Mouse (Mus musculus): ENCODE results near the gene Anp32e.
"Not testable (repeated sequence)": the region's sequence is repeated elsewhere in the genome, so short reads cannot be mapped to it uniquely, and the experiment has no call there.

Gene Anp32e

DNA sequence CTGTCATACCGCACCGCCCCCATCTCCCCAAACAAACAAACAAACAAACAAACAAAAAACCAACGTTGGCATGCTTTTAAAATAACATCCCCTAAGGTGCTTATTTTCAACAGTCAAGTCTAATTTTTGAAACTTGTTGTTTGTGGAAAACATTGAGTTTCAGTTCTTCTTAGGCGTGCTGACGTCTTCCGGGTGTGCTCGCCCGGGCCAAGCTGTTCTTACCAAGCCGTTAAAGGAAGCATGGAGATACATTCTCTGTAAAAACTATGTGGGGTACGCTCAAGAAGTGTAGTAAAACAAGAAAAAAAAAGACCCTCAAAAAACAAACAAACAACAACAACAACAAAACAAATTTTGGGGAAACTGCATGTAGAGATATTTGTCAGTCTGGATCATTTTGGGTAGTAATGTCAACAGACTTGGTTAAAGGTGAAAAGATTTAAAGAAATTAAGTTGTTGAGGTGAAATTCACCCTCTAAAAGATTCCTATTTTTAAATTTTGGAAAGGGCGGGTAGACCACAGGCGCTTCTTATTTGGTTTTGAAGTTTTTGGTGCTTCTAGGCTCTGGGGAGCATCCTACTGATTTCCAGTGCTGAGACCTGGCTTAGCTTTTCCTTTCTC is 43.3 kb downstream of the Anp32e start:
- in situ Hi-C loops (cut with MseI, MboI): no loop called here

DNA sequence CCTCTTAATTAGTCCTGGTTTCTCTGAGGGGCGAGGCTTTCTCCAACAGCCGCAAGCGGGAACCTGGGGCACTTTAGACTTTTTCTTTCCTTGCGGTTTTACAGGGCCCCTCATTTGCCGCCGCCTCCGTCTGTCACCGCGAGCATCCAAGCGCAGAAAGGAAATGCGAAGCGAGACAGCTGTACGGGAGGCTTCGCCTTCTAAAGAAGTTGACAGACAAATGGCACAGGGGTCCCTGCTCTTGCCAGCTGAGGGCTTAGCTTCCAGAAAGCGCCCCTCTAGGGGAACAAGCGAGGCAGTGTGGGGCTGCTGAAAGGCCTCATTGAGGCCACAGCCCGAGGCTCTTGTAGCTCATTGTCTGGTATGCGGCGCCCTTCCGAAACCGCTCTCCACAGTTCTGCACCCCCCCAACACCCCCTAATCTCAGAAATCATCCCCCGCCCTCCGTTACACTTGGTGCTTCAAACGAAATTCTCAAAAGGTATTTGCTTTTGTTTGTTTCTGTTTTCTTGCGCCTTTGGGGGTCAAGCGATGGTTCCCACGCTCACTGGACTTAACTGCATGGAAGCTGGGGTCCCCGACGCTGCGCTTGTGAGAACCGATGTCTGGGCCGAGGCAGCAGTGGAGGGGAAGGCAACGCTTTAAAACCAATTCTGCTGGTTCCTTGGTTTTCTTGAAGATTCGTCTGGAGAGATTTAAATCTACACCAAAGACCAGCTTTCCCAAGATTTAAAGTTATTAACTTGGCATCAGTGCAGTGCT is 44.0 kb downstream of the Anp32e start:
- in situ Hi-C loops (cut with MseI, MboI): no loop called here

- in situ Hi-C loops (cut with MseI, MboI): no loop called here
Observed at GRCm38 (mm10) chr3:95977079-95977478, 48.0 kb downstream of the Anp32e start.

DNA sequence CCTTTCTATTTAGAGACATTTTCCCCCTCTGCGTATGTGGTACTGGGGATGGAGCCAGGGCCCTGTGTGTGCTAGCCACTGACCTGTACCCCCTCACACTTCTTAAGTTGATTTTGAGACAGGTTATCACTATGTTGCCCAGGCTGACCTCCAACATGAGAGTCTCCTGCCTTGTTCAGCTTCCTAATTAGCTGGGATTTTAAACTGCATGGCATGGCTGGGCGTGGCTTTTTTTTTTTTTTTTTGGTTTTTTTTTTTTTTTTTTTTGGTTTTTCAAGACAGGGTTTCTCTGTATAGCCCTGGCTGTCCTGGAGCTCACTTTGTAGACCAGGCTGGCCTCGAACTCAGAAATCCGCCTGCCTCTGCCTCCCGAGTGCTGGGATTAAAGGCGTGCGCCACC is 48.5 kb downstream of the Anp32e start:
- in situ Hi-C loops (cut with MseI, MboI): not testable (repeated sequence)

GRCm38 (mm10) chr3:95978265-95978664 is 49.2 kb downstream of the Anp32e start:
- in situ Hi-C loops (cut with MseI, MboI): no loop called here

DNA sequence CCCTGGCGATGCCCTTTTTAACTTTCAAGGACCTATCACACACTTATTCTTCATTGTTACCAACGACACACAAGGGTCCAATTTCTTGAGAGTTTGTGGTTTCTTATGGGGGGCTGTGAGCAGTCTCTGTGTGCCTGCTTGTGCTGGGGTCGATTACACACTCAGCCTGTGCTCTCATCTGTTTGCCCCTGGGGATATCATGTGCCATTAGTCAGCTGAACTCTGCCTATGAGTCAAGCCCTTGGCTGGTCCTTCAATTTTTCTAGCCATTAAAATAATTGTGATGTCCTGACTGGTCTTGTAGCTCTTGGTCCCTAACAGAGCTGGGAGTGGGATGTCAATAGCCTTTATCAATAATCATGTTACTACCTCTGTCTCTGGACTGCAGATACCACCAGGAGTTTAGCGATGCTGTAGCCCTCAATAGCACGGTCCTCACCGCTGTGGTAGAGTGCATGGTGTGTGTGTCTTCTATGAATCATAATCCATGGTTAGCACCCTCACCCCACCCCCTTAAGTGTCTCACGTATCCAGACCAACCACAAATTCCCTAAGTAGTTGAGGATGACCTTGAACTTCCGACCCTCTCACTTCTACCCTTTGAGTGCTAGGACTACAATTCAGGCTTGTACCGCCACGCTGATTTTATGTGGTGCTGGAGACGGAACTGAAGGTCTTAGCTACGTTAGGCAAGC is 51.4 kb downstream of the Anp32e start:
- in situ Hi-C loops (cut with MseI, MboI): no loop called here

DNA sequence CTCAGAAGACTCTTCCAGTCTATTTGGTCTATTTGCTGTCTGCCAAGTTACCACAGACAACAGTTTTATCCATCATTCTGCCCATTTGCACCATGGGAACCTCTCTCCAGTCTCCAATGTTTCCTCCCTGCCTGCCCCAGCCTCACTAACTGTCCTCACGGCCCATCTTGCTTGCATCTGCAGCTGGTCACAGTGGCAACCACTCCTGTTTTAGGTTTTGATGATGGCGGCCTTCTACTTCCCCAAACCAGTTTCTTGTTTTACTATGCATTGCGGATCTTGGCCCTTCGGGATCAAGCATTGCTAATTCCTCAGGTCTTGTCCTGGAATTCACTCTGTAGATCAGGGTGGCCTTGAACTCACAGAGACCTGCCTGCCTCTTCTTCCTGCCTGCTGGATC is 53.1 kb downstream of the Anp32e start:
- in situ Hi-C loops (cut with MseI, MboI): no loop called here

- in situ Hi-C loops (cut with MseI, MboI): no loop called here
Observed at GRCm38 (mm10) chr3:95985209-95986000, 56.4 kb downstream of the Anp32e start.

- in situ Hi-C loops (cut with MseI, MboI): no loop called here
Observed at GRCm38 (mm10) chr3:95986001-95986622, 57.1 kb downstream of the Anp32e start.

GRCm38 (mm10) chr3:95986984-95987383 is 57.9 kb downstream of the Anp32e start:
- in situ Hi-C loops (cut with MseI, MboI): no loop called here

DNA sequence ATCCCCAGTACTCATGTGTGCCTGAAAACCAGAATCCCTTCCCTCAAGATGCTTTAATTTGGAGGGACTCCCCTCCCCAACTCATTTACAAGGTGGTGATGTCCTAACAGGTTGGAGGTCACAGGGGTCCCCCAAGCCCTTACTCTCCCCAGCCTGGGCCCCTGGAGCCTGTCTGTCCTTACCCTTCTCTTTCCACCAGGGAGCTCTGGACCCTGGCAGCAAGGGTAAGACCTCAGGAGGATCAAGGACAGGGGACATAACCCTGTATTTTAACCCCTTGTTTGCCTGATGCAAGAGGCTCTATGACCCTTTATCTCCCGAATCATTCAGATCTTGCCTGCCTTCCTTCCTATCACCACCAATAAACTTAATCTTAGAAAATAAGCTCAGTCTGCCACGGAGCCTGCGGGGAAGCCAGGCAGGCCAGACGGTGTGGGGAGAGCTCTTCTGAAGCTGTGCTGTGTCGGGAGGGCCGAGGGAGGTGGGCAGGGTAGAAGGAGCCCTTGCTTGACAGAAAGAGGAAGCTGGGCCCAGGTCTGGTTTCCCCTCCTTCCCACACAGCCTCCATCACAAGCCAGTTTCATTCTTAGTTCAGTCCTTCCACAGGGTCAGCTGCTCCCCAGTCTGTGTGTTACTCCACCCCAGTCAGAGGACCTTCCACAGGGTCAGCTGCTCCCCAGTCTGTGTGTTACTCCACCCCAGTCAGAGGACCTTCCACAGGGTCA is 58.5 kb downstream of the Anp32e start:
- in situ Hi-C loops (cut with MseI, MboI): no loop called here

GRCm38 (mm10) chr3:95988138-95988537 is 59.1 kb downstream of the Anp32e start:
- in situ Hi-C loops (cut with MseI, MboI): no loop called here

DNA sequence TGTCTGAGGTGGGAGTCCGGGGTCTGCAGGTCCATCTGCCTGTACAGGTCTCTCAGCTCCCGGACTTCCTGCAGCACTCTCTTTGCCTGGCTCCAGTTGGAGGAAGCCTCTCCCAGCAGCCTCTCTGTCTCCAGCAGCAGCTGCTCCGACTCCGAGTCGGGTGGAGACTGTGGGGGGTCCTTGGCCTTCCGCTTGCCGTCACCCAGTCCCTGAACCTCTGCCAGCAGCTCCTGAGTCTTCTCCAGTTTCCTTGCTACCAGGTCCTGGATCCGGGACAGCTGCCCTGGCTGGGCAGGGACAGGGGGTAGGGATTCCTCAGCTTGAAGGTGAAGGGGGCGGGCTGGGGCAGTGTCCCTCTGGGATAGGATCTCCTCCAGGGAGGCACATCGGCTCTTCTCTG is 59.9 kb downstream of the Anp32e start:
- in situ Hi-C loops (cut with MseI, MboI): no loop called here

GRCm38 (mm10) chr3:95990413-95990941 is 61.4 kb downstream of the Anp32e start:
- in situ Hi-C loops (cut with MseI, MboI): no loop called here

- in situ Hi-C loops (cut with MseI, MboI): no loop called here
Observed at GRCm38 (mm10) chr3:95992990-95993603, 64.1 kb downstream of the Anp32e start.

DNA sequence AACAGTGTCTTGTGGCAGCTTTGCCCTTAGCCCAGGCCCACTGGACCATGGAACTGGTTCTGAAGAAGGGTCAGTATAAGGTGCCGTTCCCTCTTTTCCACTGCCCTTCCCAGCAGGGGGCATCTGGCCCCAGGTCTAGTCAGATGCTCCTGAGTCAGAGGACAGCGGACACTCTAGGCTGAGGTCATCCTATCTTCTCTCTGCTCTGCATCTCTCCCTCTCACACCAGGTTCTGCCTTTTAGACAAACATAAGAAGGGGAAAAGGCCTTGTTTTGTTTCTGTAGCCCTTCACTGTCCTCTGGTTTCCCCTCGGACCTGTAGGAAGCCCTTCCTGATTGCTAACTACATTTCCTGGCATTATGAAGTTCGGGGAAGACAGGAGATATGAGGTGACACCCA is 64.8 kb downstream of the Anp32e start:
- in situ Hi-C loops (cut with MseI, MboI): no loop called here

DNA sequence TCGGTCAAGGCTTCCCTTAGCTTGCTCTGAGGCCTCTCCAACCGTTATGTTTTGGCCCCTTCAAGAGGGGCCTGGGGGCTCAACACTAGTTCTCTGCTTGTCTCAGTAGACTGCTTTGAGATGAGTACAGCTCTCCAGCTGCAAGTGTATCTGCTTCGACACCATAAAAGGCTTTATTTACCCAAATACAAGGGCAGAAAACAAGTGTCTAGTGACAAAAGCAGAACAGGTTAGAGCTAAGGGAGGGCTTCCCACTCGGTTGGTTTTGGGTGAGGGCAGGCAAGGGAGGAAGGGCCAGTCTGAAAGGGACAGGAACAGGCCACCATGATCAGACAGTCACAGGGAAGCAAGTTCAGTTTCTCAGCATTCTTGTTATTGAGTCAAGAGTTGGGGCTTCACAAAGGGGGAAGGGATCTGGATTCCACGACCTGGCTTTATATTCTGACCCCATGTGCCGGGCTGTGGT is 65.4 kb downstream of the Anp32e start:
- in situ Hi-C loops (cut with MseI, MboI): no loop called here

- in situ Hi-C loops (cut with MseI, MboI): no loop called here
Observed at GRCm38 (mm10) chr3:95994975-95995801, 66.1 kb downstream of the Anp32e start.

DNA sequence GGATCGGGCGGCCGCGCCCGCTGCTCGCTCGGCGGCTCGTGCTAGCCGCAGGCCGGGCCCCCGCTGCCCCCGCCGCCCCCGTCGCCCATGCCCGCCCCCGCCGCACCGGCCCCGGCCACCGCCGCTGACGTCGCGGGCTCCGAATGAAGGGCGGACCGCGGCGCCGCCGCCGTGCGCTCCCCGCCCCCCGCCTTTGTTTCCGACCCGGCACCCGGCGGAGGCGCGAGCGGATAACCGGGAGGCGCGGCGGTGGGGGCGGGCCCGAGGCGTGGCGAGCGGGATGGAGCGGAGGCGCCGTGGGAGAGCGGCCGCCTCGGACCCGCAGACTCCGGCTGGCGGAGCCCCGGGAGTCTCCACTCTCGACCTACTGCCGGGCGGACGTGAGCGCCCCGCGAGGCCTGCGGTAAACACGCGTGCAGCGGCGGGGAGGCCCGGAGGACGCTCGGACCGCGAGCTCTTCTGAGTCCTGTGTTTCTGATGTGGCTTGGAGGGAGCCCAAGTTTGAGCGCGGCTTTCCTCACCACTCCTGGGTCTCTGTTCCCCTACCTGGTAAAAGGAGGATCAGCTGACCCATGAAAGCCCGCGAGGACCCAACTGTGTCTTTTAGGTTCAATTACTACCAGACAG is 66.9 kb downstream of the Anp32e start, which contains the start of gene Plekho1:
TSS of gene Plekho1 (minus strand) at position 200 of the 627 bp plus-strand sequence.
- in situ Hi-C loops (cut with MseI, MboI): no loop called here

Measured in mouse trophoblast stem cell (cell line).